Mouse (Mus musculus): ENCODE measurements around the gene Olfr1191-ps1. TPM values are rescaled to one million over a fixed set of nuclear protein-coding genes. Genes with fewer than 3 reads are reported as not detected.
"Not testable (repeated sequence)": the region's sequence is repeated elsewhere in the genome, so short reads cannot be mapped to it uniquely, and the experiment has no call there.

Gene Olfr1191-ps1
- not detected in 2 replicates for polyA plus RNA-seq (2012; rRNA removed)
- not detected in 2 replicates for polyA plus RNA-seq (2014; fragmentation: Nextera tagmentation; extraction: Ambion mirVana)

DNA sequence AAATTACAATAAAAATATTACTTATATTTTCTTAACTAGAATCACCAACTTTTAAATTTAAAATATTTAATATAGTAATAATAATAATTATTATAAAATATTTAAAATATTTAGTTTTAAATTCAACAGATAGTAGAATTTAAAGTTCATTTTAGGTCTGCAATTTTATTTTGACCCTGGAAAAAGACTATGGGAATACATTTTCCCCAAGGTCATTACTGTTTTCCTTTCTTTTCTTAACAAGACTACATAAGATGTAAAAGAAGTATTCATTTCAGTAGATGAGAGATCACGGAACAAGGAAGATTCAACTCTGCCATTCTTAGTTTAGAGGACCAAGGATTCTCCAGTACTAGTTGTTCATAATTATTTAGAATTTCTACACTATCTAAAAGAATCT, at the start of gene Olfr1191-ps1:
Olfr1191-ps1 (plus strand) TSS at position 301 of the 400 bp plus-strand sequence.
- not testable (repeated sequence) for H3K36me3 ChIP-seq (ENCODE audit: control insufficient read depth, insufficient read depth, low read length); H3K4me2 ChIP-seq (replicated peaks; ENCODE audit: low read depth, low read length, severe bottlenecking); ATAC-seq (ENCODE audit: low FRiP score, low read depth); H3K4me1 ChIP-seq (ENCODE audit: control insufficient read depth, insufficient read depth, low read length); H3K27me3 ChIP-seq (ENCODE audit: control insufficient read depth, insufficient read depth, low read length); H3K9ac ChIP-seq (ENCODE audit: low read depth, low read length, severe bottlenecking); DNase-seq (ENCODE audit: low spot score); H3K4me3 ChIP-seq (replicated peaks; ENCODE audit: low read length); H3K27ac ChIP-seq (replicated peaks; ENCODE audit: low read depth, low read length); H3K9me3 ChIP-seq (ENCODE audit: control insufficient read depth, low read length)
- WGBS: 82% methylated on average over 1 of the region's 1 CpGs

- ATAC-seq (ENCODE audit: low FRiP score, low read depth): no peak
- Histone ChIP-seq H3K27me3 (ENCODE audit: control insufficient read depth, insufficient read depth, low read length) (no peaks in the 10 kb centered on the region), H3K4me3 (replicated peaks; ENCODE audit: low read length) (no peak within 1 kb of the TSS), H3K4me2 (replicated peaks; ENCODE audit: low read depth, low read length, severe bottlenecking) (no peak within 1 kb of the TSS), H3K9ac (ENCODE audit: low read depth, low read length, severe bottlenecking) (no peak within 1 kb of the TSS), H3K27ac (replicated peaks; ENCODE audit: low read depth, low read length) (no peak within 1 kb of the TSS), H3K36me3 (ENCODE audit: control insufficient read depth, insufficient read depth, low read length) (no peaks in the 10 kb centered on the region), H3K9me3 (ENCODE audit: control insufficient read depth, low read length) (no peaks in the 10 kb centered on the region), H3K4me1 (ENCODE audit: control insufficient read depth, insufficient read depth, low read length) (no peaks in the 10 kb centered on the region)
- 37% methylated on average over 1 of the region's 1 CpGs for WGBS
- TF ChIP-seq POLR2A (IDR thresholded peaks at IDR 0.05; ENCODE audit: borderline replicate concordance, extremely low read depth, insufficient read depth, insufficient read length): no peak
- no peak for DNase-seq (ENCODE audit: low spot score)
These were observed 7.9 kb downstream of the Olfr1191-ps1 start, which contains the start of gene Olfr1192-ps1 for GRCm38 (mm10) chr2:88648209-88648608. Gene Olfr1192-ps1, plus strand, starts transcription at chr2:88648509.

- not testable (repeated sequence) for H3K36me3 ChIP-seq (ENCODE audit: control insufficient read depth, insufficient read depth, low read length); H3K9ac ChIP-seq (ENCODE audit: low read depth, low read length, severe bottlenecking); H3K4me3 ChIP-seq (replicated peaks; ENCODE audit: low read length); H3K9me3 ChIP-seq (ENCODE audit: control insufficient read depth, low read length); DNase-seq (ENCODE audit: low spot score); ATAC-seq (ENCODE audit: low FRiP score, low read depth); H3K4me1 ChIP-seq (ENCODE audit: control insufficient read depth, insufficient read depth, low read length); H3K27me3 ChIP-seq (ENCODE audit: control insufficient read depth, insufficient read depth, low read length); H3K4me2 ChIP-seq (replicated peaks; ENCODE audit: low read depth, low read length, severe bottlenecking); H3K27ac ChIP-seq (replicated peaks; ENCODE audit: low read depth, low read length)
These were observed 35.0 kb downstream of the Olfr1191-ps1 start, which contains the start of gene Olfr1193 for GRCm38 (mm10) chr2:88675328-88675727. Gene Olfr1193, plus strand, starts transcription at chr2:88675628.

DNA sequence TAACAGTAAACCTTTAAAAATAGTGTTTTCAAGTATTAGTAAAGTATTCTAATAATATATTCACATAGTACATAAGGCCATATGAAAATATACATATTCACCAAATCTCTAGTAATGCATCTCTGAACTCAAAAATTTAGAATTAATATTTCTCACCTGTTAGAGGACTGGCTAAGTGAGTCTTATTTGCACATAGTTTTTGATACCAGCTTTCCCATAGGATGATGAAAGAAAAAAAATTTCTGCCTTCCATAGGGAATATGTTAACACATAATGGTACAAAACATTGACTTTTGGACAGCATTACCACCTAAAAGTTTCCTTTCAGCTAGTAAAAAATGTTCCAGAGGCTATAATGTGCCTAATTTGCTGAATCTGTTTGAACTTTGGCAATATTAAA, 48.7 kb downstream of the Olfr1191-ps1 start, which contains the start of gene Olfr1195:
Olfr1195 (minus strand) TSS at position 101 of the 400 bp plus-strand sequence.
- Histone ChIP-seq H3K27me3 (ENCODE audit: control insufficient read depth, insufficient read depth, low read length) (no peaks in the 10 kb centered on the region), H3K4me2 (replicated peaks; ENCODE audit: low read depth, low read length, severe bottlenecking) (no peak within 1 kb of the TSS), H3K4me3 (replicated peaks; ENCODE audit: low read length) (no peak within 1 kb of the TSS), H3K9ac (ENCODE audit: low read depth, low read length, severe bottlenecking) (no peak within 1 kb of the TSS), H3K9me3 (ENCODE audit: control insufficient read depth, low read length) (no peaks in the 10 kb centered on the region), H3K4me1 (ENCODE audit: control insufficient read depth, insufficient read depth, low read length) (no peaks in the 10 kb centered on the region), H3K36me3 (ENCODE audit: control insufficient read depth, insufficient read depth, low read length) (no peaks in the 10 kb centered on the region), H3K27ac (replicated peaks; ENCODE audit: low read depth, low read length) (no peak within 1 kb of the TSS)
- ATAC-seq (ENCODE audit: low FRiP score, low read depth) (no peak), DNase-seq (ENCODE audit: low spot score) (no peak)
- TF ChIP-seq POLR2A (IDR thresholded peaks at IDR 0.05; ENCODE audit: borderline replicate concordance, extremely low read depth, insufficient read depth, insufficient read length): no peak

Other genes starting within 250 kb of the Olfr1191-ps1 start
- gene Olfr1179, start 234.1 kb upstream of the Olfr1191-ps1 start, polyA plus RNA-seq (2012; rRNA removed): not detected in 2 replicates
- gene Olfr1179, start 234.1 kb upstream of the Olfr1191-ps1 start, polyA plus RNA-seq (2014; fragmentation: Nextera tagmentation; extraction: Ambion mirVana): not detected in 2 replicates
- not detected in 2 replicates for gene Olfr1180, start 221.4 kb upstream of the Olfr1191-ps1 start, polyA plus RNA-seq (2012; rRNA removed)
- gene Olfr1180, start 221.4 kb upstream of the Olfr1191-ps1 start, polyA plus RNA-seq (2014; fragmentation: Nextera tagmentation; extraction: Ambion mirVana): not detected in 2 replicates
- gene Olfr1181, start 214.4 kb upstream of the Olfr1191-ps1 start, polyA plus RNA-seq (2012; rRNA removed): not detected in 2 replicates
- gene Olfr1181, start 214.4 kb upstream of the Olfr1191-ps1 start, polyA plus RNA-seq (2014; fragmentation: Nextera tagmentation; extraction: Ambion mirVana): not detected in 2 replicates
- not detected in 2 replicates for gene Gm13757, start 191.4 kb upstream of the Olfr1191-ps1 start, polyA plus RNA-seq (2012; rRNA removed)
- gene Gm13757, start 191.4 kb upstream of the Olfr1191-ps1 start, polyA plus RNA-seq (2014; fragmentation: Nextera tagmentation; extraction: Ambion mirVana): not detected in 2 replicates
- not detected in 2 replicates for gene Olfr1183, start 185.7 kb upstream of the Olfr1191-ps1 start, polyA plus RNA-seq (2012; rRNA removed)
- not detected in 2 replicates for gene Olfr1183, start 185.7 kb upstream of the Olfr1191-ps1 start, polyA plus RNA-seq (2014; fragmentation: Nextera tagmentation; extraction: Ambion mirVana)
- not detected in 2 replicates for gene Olfr1184, start 156.9 kb upstream of the Olfr1191-ps1 start, polyA plus RNA-seq (2012; rRNA removed)
- gene Olfr1184, start 156.9 kb upstream of the Olfr1191-ps1 start, polyA plus RNA-seq (2014; fragmentation: Nextera tagmentation; extraction: Ambion mirVana): not detected in 2 replicates
- gene Olfr1185-ps1, start 147.2 kb upstream of the Olfr1191-ps1 start, polyA plus RNA-seq (2012; rRNA removed): not detected in 2 replicates
- not detected in 2 replicates for gene Olfr1185-ps1, start 147.2 kb upstream of the Olfr1191-ps1 start, polyA plus RNA-seq (2014; fragmentation: Nextera tagmentation; extraction: Ambion mirVana)
- gene Olfr1186, start 122.0 kb upstream of the Olfr1191-ps1 start, polyA plus RNA-seq (2012; rRNA removed): not detected in 2 replicates
- gene Olfr1186, start 122.0 kb upstream of the Olfr1191-ps1 start, polyA plus RNA-seq (2014; fragmentation: Nextera tagmentation; extraction: Ambion mirVana): not detected in 2 replicates
- not detected in 2 replicates for gene Olfr1188, start 83.6 kb upstream of the Olfr1191-ps1 start, polyA plus RNA-seq (2012; rRNA removed)
- gene Olfr1188, start 83.6 kb upstream of the Olfr1191-ps1 start, polyA plus RNA-seq (2014; fragmentation: Nextera tagmentation; extraction: Ambion mirVana): not detected in 2 replicates
- not detected in 2 replicates for gene Olfr1189, start 54.1 kb upstream of the Olfr1191-ps1 start, polyA plus RNA-seq (2012; rRNA removed)
- not detected in 2 replicates for gene Olfr1189, start 54.1 kb upstream of the Olfr1191-ps1 start, polyA plus RNA-seq (2014; fragmentation: Nextera tagmentation; extraction: Ambion mirVana)
- not detected in 2 replicates for gene Olfr1192-ps1, start 8.0 kb downstream of the Olfr1191-ps1 start, polyA plus RNA-seq (2012; rRNA removed)
- not detected in 2 replicates for gene Olfr1192-ps1, start 8.0 kb downstream of the Olfr1191-ps1 start, polyA plus RNA-seq (2014; fragmentation: Nextera tagmentation; extraction: Ambion mirVana)
- gene Olfr1193, start 35.1 kb downstream of the Olfr1191-ps1 start, polyA plus RNA-seq (2012; rRNA removed): not detected in 2 replicates
- not detected in 2 replicates for gene Olfr1193, start 35.1 kb downstream of the Olfr1191-ps1 start, polyA plus RNA-seq (2014; fragmentation: Nextera tagmentation; extraction: Ambion mirVana)
- not detected in 2 replicates for gene Olfr1195, start 48.6 kb downstream of the Olfr1191-ps1 start, polyA plus RNA-seq (2012; rRNA removed)
- gene Olfr1195, start 48.6 kb downstream of the Olfr1191-ps1 start, polyA plus RNA-seq (2014; fragmentation: Nextera tagmentation; extraction: Ambion mirVana): not detected in 2 replicates
- not detected in 2 replicates for gene Olfr1196, start 64.1 kb downstream of the Olfr1191-ps1 start, polyA plus RNA-seq (2012; rRNA removed)
- gene Olfr1196, start 64.1 kb downstream of the Olfr1191-ps1 start, polyA plus RNA-seq (2014; fragmentation: Nextera tagmentation; extraction: Ambion mirVana): not detected in 2 replicates
- gene Olfr1197, start 91.8 kb downstream of the Olfr1191-ps1 start, polyA plus RNA-seq (2012; rRNA removed): not detected in 2 replicates
- gene Olfr1197, start 91.8 kb downstream of the Olfr1191-ps1 start, polyA plus RNA-seq (2014; fragmentation: Nextera tagmentation; extraction: Ambion mirVana): not detected in 2 replicates
- not detected in 2 replicates for gene Olfr1198, start 110.8 kb downstream of the Olfr1191-ps1 start, polyA plus RNA-seq (2012; rRNA removed)
- not detected in 2 replicates for gene Olfr1198, start 110.8 kb downstream of the Olfr1191-ps1 start, polyA plus RNA-seq (2014; fragmentation: Nextera tagmentation; extraction: Ambion mirVana)
- not detected in 2 replicates for gene Olfr1199, start 119.9 kb downstream of the Olfr1191-ps1 start, polyA plus RNA-seq (2012; rRNA removed)
- gene Olfr1199, start 119.9 kb downstream of the Olfr1191-ps1 start, polyA plus RNA-seq (2014; fragmentation: Nextera tagmentation; extraction: Ambion mirVana): not detected in 2 replicates
- gene Olfr1200, start 129.9 kb downstream of the Olfr1191-ps1 start, polyA plus RNA-seq (2012; rRNA removed): not detected in 2 replicates
- not detected in 2 replicates for gene Olfr1200, start 129.9 kb downstream of the Olfr1191-ps1 start, polyA plus RNA-seq (2014; fragmentation: Nextera tagmentation; extraction: Ambion mirVana)
- gene Olfr1201, start 152.5 kb downstream of the Olfr1191-ps1 start, polyA plus RNA-seq (2012; rRNA removed): not detected in 2 replicates
- gene Olfr1201, start 152.5 kb downstream of the Olfr1191-ps1 start, polyA plus RNA-seq (2014; fragmentation: Nextera tagmentation; extraction: Ambion mirVana): not detected in 2 replicates
- gene Olfr1202, start 174.0 kb downstream of the Olfr1191-ps1 start, polyA plus RNA-seq (2012; rRNA removed): not detected in 2 replicates
- gene Olfr1202, start 174.0 kb downstream of the Olfr1191-ps1 start, polyA plus RNA-seq (2014; fragmentation: Nextera tagmentation; extraction: Ambion mirVana): not detected in 2 replicates
- not detected in 2 replicates for gene Olfr1205, start 189.2 kb downstream of the Olfr1191-ps1 start, polyA plus RNA-seq (2012; rRNA removed)
- gene Olfr1205, start 189.2 kb downstream of the Olfr1191-ps1 start, polyA plus RNA-seq (2014; fragmentation: Nextera tagmentation; extraction: Ambion mirVana): not detected in 2 replicates
- not detected in 2 replicates for gene Olfr1204, start 208.8 kb downstream of the Olfr1191-ps1 start, polyA plus RNA-seq (2012; rRNA removed)
- not detected in 2 replicates for gene Olfr1204, start 208.8 kb downstream of the Olfr1191-ps1 start, polyA plus RNA-seq (2014; fragmentation: Nextera tagmentation; extraction: Ambion mirVana)
- gene Olfr1206, start 222.7 kb downstream of the Olfr1191-ps1 start, polyA plus RNA-seq (2012; rRNA removed): not detected in 2 replicates
- not detected in 2 replicates for gene Olfr1206, start 222.7 kb downstream of the Olfr1191-ps1 start, polyA plus RNA-seq (2014; fragmentation: Nextera tagmentation; extraction: Ambion mirVana)